9 mouse cellular contexts compared by ENCODE assay signal in genomic region chr6:138419871-138420535, GRCm38 (mm10).
DNase-seq lines count a peak whose midpoint lies in the region; ATAC-seq lines count a peak whose summit lies in the region.
"Had no signal": no experiment of that assay in that cellular context is flagged by ENCODE, and none has a peak within 500 bp of the region (broad histone marks: within the 10 kb centered on the region; RNA-seq: fewer than 3 reads in every experiment).

No protein-coding gene starts in this region.

- WGBS in liver, embryonic 11.5 days, result 62% methylated on average over 7 of the region's 8 CpGs
- 45% methylated on average over 8 of the region's 8 CpGs for WGBS in liver, embryonic 12.5 days (ENCODE audit: insufficient replicate concordance)
- 5% methylated on average over 8 of the region's 8 CpGs for WGBS in forebrain, embryonic 11.5 days
- WGBS in limb, embryonic 10.5 days, result 37% methylated on average over 8 of the region's 8 CpGs

- H3K9me3 ChIP-seq in liver, embryonic 11.5 days (ENCODE audit: control insufficient read depth, low read length), result no peaks in the 10 kb centered on the region
- H3K9me3 ChIP-seq in liver, embryonic 12.5 days (replicated peaks), result no peaks in the 10 kb centered on the region
- H3K9me3 ChIP-seq in forebrain, embryonic 11.5 days (ENCODE audit: control insufficient read depth, low read length), result no peaks in the 10 kb centered on the region
- no peaks in the 10 kb centered on the region for H3K9me3 ChIP-seq in limb, embryonic 10.5 days (replicated peaks)

- no peaks in the 10 kb centered on the region for H3K36me3 ChIP-seq in liver, embryonic 11.5 days (ENCODE audit: control insufficient read depth, insufficient read depth, low read length)
- no peaks in the 10 kb centered on the region for H3K36me3 ChIP-seq in liver, embryonic 12.5 days
- no peaks in the 10 kb centered on the region for H3K36me3 ChIP-seq in forebrain, embryonic 11.5 days (ENCODE audit: control insufficient read depth, insufficient read depth, low read length)
- no peaks in the 10 kb centered on the region for H3K36me3 ChIP-seq in limb, embryonic 10.5 days

- no peaks in the 10 kb centered on the region for H3K4me1 ChIP-seq in liver, embryonic 11.5 days (replicated peaks; ENCODE audit: control insufficient read depth, insufficient read depth, low read length)
- no peaks in the 10 kb centered on the region for H3K4me1 ChIP-seq in liver, embryonic 12.5 days
- H3K4me1 ChIP-seq in forebrain, embryonic 11.5 days (replicated peaks; ENCODE audit: control insufficient read depth, insufficient read depth, low read length), result peaks cover 15% of the 10 kb centered on the region; the same call in 1 of the 2 replicates
- H3K4me1 ChIP-seq in limb, embryonic 10.5 days, result peaks cover 41% of the 10 kb centered on the region

- H3K27me3 ChIP-seq in liver, embryonic 11.5 days (replicated peaks; ENCODE audit: control insufficient read depth, insufficient read depth, low read length), result peaks cover 23% of the 10 kb centered on the region
- H3K27me3 ChIP-seq in liver, embryonic 12.5 days (replicated peaks), result peaks cover 38% of the 10 kb centered on the region
- H3K27me3 ChIP-seq in forebrain, embryonic 11.5 days (ENCODE audit: control insufficient read depth, insufficient read depth, low read length), result no peaks in the 10 kb centered on the region
- H3K27me3 ChIP-seq in limb, embryonic 10.5 days (ENCODE audit: low read depth, poor library complexity, severe bottlenecking), result peaks cover 34% of the 10 kb centered on the region; the same call in 1 of the 2 replicates

- peak overlapping the region; percentile 8 for H3K4me2 ChIP-seq in liver, embryonic 11.5 days
- no peak overlapping the region for H3K4me2 ChIP-seq in liver, embryonic 12.5 days
- peak overlapping the region; percentile 72 for H3K4me2 ChIP-seq in forebrain, embryonic 11.5 days (ENCODE audit: low read depth, low read length, severe bottlenecking)

- H3K27ac ChIP-seq in liver, embryonic 11.5 days (ENCODE audit: low read depth, low read length), result no peak overlapping the region
- H3K27ac ChIP-seq in liver, embryonic 12.5 days, result no peak overlapping the region
- H3K27ac ChIP-seq in forebrain, embryonic 11.5 days (ENCODE audit: low read depth, low read length), result peak overlapping the region; percentile 94
- no peak overlapping the region; the same call in 1 of the 2 replicates for H3K27ac ChIP-seq in limb, embryonic 10.5 days

- no peak overlapping the region for H3K9ac ChIP-seq in liver, embryonic 11.5 days (ENCODE audit: low read depth, low read length)
- no peak overlapping the region for H3K9ac ChIP-seq in liver, embryonic 12.5 days
- H3K9ac ChIP-seq in forebrain, embryonic 11.5 days (ENCODE audit: low read length), result peak overlapping the region; percentile 39

- H3K4me3 ChIP-seq in liver, embryonic 11.5 days (ENCODE audit: low read depth, low read length), result no peak overlapping the region
- no peak overlapping the region for H3K4me3 ChIP-seq in liver, embryonic 12.5 days
- H3K4me3 ChIP-seq in forebrain, embryonic 11.5 days (ENCODE audit: low read depth, low read length), result peak overlapping the region; percentile 48
- peak overlapping the region; percentile 51 for H3K4me3 ChIP-seq in limb, embryonic 10.5 days

- no peak for DNase-seq in liver, embryonic 11.5 days (ENCODE audit: low spot score)
- peak; percentile 67 for DNase-seq in forebrain, embryonic 11.5 days (ENCODE audit: low spot score)
- DNase-seq in limb, embryonic 10.5 days (ENCODE audit: low spot score), result no peak
- peak; percentile 84 for DNase-seq in retina, embryonic 14.5 days (ENCODE audit: low spot score)
- no peak for DNase-seq in right cerebral cortex, postnatal 14 days
- no peak for DNase-seq in layer of hippocampus, postnatal 10 days (ENCODE audit: low spot score in 2 of 2)
- DNase-seq in adrenal gland, postnatal 36 days, result no peak
- DNase-seq: lung, adult 2 months had no signal

- no peak for ATAC-seq in liver, embryonic 11.5 days (replicated peaks; ENCODE audit: low FRiP score)
- ATAC-seq in liver, embryonic 12.5 days, result no peak
- ATAC-seq in forebrain, embryonic 11.5 days (replicated peaks; ENCODE audit: low FRiP score), result peak; percentile 73

Comparison
In these comparisons a context has a peak if more than half of its experiments do, and no peak if none do; other contexts are left out.
1. DNase-seq: peak in forebrain, embryonic 11.5 days (single experiment) and retina, embryonic 14.5 days (single experiment); none in liver, embryonic 11.5 days (single experiment), limb, embryonic 10.5 days (single experiment), right cerebral cortex, postnatal 14 days (single experiment), layer of hippocampus, postnatal 10 days (0 of 2) and adrenal gland, postnatal 36 days (0 of 2).
2. H3K4me3 ChIP-seq: peak in forebrain, embryonic 11.5 days (single experiment) and limb, embryonic 10.5 days (single experiment); none in liver, embryonic 11.5 days (single experiment) and liver, embryonic 12.5 days (single experiment).